Mouse (Mus musculus): ENCODE data around the gene Mad1l1. TPM values are rescaled to one million over a fixed set of nuclear protein-coding genes. Genes with fewer than 3 reads are reported as not detected.
A peak's percentile ranks its signal among the peaks of the same experiment; 100 is the strongest.

Gene Mad1l1
- polyA plus RNA-seq, 1 experiment from 2014 or later: 60.8 TPM

DNA sequence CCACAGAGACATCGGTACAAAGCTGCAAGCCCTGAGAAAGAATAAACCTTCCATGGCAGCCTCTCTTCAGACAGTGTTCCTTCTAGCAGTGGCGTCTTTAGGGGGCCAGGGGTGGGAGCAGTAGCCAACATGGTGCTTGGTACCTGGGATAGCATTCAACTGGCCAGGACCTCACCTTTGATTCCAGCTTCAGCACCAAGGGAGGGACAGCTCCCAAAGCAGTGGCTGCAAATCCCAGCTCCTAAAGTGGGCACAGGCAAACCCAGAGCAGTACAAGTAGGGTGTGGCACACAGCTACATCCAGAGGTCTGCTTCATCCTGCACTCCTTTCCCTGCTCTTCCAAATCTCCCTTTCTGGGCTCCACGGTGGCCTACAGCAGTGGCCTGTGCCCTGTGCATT, 265.9 kb downstream of the Mad1l1 start:
- Histone ChIP-seq H3K9me3 (no peaks in the 10 kb centered on the region), H3K27me3 (ENCODE audit: poor library complexity, severe bottlenecking) (no peaks in the 10 kb centered on the region), H3K4me3 (no peak overlapping the region), H3K27ac (no peak overlapping the region), H3K36me3 (replicated peaks) (0 out of 2 replicates have a peak, but pooled peaks cover 3% of the 10 kb centered on the region), H3K4me1 (no peaks in the 10 kb centered on the region)
- no peak for DNase-seq (ENCODE audit: extremely low spot score, low spot score)
- WGBS: 82% methylated on average over 3 of the region's 3 CpGs

DNA sequence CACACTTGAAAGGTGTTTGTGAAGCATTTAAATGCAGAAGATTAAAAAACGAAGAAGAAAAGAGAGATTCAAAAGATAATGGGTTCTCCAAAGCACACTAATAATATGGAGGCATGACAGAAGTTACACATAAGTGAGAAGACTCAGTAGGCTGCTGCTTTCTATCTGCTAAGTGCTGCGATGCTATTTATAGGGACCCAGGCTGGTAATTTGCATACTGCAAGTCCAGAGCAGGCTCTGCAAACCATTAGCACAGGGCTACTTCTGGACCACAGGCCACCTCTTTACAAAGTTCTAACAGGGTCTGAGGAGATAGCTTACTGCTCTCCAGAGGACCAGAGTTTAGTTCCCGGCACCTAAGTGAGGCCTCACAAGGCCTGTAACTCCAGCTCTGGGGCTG, 267.7 kb downstream of the Mad1l1 start:
- no peak overlapping the region for H3K4me3 ChIP-seq
- no peaks in the 10 kb centered on the region for H3K4me1 ChIP-seq
- no peaks in the 10 kb centered on the region for H3K9me3 ChIP-seq
- DNase-seq (ENCODE audit: extremely low spot score, low spot score): no peak
- 0 out of 2 replicates have a peak, but pooled peaks cover 3% of the 10 kb centered on the region for H3K36me3 ChIP-seq (replicated peaks)
- no peak overlapping the region for H3K27ac ChIP-seq
- H3K27me3 ChIP-seq (ENCODE audit: poor library complexity, severe bottlenecking): no peaks in the 10 kb centered on the region
- 89% methylated on average over 3 of the region's 3 CpGs for WGBS

- Histone ChIP-seq H3K9me3 (no peaks in the 10 kb centered on the region), H3K4me1 (no peaks in the 10 kb centered on the region), H3K36me3 (replicated peaks) (0 out of 2 replicates have a peak, but pooled peaks cover 3% of the 10 kb centered on the region), H3K27me3 (ENCODE audit: poor library complexity, severe bottlenecking) (no peaks in the 10 kb centered on the region), H3K4me3 (no peak overlapping the region), H3K27ac (no peak overlapping the region)
- no peak for DNase-seq (ENCODE audit: extremely low spot score, low spot score)
- WGBS: 89% methylated on average over 3 of the region's 3 CpGs
Measured at GRCm38 (mm10) chr5:140052405-140052804, 268.9 kb downstream of the Mad1l1 start.

- H3K27ac ChIP-seq: no peak overlapping the region; the same call in 1 of the 2 replicates
- H3K27me3 ChIP-seq (ENCODE audit: poor library complexity, severe bottlenecking): no peaks in the 10 kb centered on the region
- H3K4me1 ChIP-seq: peaks cover 45% of the 10 kb centered on the region
- 80% methylated on average over 2 of the region's 2 CpGs for WGBS
- DNase-seq (ENCODE audit: extremely low spot score, low spot score): no peak
- peaks cover 6% of the 10 kb centered on the region; the same call in 1 of the 2 replicates for H3K36me3 ChIP-seq (replicated peaks)
- no peaks in the 10 kb centered on the region for H3K9me3 ChIP-seq
- H3K4me3 ChIP-seq: no peak overlapping the region
Measured at GRCm38 (mm10) chr5:140045453-140045852, 275.9 kb downstream of the Mad1l1 start.

- no peak overlapping the region for H3K27ac ChIP-seq
- no peak overlapping the region for H3K4me3 ChIP-seq
- peaks cover 6% of the 10 kb centered on the region; the same call in 1 of the 2 replicates for H3K36me3 ChIP-seq (replicated peaks)
- DNase-seq (ENCODE audit: extremely low spot score, low spot score): no peak
- H3K27me3 ChIP-seq (ENCODE audit: poor library complexity, severe bottlenecking): no peaks in the 10 kb centered on the region
- no peaks in the 10 kb centered on the region for H3K9me3 ChIP-seq
- 60% methylated on average over 1 of the region's 1 CpGs for WGBS
- H3K4me1 ChIP-seq: peaks cover 45% of the 10 kb centered on the region
Measured at GRCm38 (mm10) chr5:140043002-140043401, 278.4 kb downstream of the Mad1l1 start.

DNA sequence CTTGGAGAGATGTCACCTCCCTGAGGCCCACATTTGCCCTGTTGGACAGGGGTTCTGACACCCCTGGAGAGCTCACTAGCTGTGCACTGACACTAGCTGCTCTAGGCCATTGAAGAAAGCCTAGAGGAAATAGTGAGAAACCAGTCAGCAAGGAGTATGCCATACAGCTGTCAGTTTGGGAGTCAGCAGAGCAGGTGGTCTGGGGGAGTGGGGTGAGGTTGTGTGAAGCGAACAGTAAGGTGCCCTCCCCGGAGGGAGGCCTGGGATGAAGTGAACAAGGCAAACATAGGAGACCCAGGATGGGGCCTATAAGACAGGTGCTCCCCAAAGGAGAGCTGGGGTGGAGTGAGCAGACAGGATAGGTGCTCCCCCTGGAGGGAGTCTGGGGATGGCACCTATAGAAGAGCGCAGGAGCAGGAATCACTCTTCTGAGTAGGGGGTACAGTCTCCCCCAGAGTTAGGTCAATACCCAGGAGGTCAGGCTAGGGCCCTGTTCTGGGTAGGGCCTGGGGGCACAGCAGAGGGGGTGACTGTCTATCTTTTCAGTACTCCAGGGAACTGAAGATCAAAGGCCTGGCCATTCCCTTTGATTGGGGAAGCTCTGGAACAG, 279.2 kb downstream of the Mad1l1 start:
- WGBS: 83% methylated on average over 3 of the region's 3 CpGs
- DNase-seq (ENCODE audit: extremely low spot score, low spot score): no peak
- no peaks in the 10 kb centered on the region for H3K9me3 ChIP-seq
- H3K27me3 ChIP-seq (ENCODE audit: poor library complexity, severe bottlenecking): no peaks in the 10 kb centered on the region
- peaks cover 6% of the 10 kb centered on the region; the same call in 1 of the 2 replicates for H3K36me3 ChIP-seq (replicated peaks)
- no peak overlapping the region for H3K4me3 ChIP-seq
- no peak overlapping the region for H3K27ac ChIP-seq
- peaks cover 49% of the 10 kb centered on the region for H3K4me1 ChIP-seq

DNA sequence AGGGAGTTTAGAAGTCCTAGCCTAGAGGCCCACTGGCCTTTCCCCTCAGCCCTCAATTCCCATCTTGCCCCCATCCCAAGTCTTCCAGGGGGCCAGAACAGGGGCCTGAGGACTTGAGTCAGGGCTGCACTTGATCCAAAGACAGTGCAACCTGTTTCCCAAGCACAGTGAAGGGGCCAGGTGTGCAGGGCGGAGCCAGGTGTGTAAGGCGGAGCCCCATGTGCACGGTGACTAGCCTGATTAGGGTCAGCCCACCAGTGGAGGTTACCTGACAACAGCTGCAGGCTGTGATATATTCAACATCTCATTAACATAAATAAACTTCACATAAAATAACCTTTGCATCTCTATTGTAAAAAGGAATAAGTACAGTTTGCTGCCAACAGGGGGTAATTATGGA, 280.3 kb downstream of the Mad1l1 start:
- H3K4me1 ChIP-seq: peaks cover 58% of the 10 kb centered on the region
- no peak overlapping the region for H3K27ac ChIP-seq
- WGBS: 95% methylated on average over 3 of the region's 3 CpGs
- peaks cover 6% of the 10 kb centered on the region; the same call in 1 of the 2 replicates for H3K36me3 ChIP-seq (replicated peaks)
- no peaks in the 10 kb centered on the region for H3K27me3 ChIP-seq (ENCODE audit: poor library complexity, severe bottlenecking)
- no peak for DNase-seq (ENCODE audit: extremely low spot score, low spot score)
- no peaks in the 10 kb centered on the region for H3K9me3 ChIP-seq
- no peak overlapping the region for H3K4me3 ChIP-seq

DNA sequence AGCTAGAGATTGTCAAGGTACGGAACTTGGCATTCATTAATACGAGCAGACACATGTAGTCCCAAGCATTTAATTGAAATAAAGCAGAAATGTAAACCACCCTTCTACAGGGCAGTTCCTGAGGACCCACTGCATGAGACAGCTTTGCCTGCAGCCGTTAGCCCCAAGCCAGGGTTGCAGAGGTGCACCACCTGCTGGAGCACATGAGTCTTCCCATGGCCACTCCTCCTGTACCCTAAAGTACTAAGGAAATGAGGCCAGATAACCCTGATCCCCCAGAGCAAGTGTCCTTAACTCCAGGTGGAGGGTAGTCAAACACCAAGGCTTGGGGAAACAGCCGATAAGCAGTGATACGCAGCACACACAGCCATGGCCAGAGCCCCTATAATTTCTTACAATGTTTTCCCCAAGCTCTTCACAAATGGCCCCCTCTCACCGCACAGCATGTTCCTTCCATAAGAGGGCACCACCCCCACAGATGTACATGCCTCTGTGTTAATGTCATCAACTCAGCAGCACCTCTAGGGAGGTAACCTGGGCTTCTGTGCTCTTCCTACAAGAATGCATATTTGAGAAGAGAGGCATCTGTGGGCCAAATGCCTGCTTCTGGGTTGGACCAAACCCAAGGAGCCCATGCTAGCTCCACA, 283.6 kb downstream of the Mad1l1 start:
- no peaks in the 10 kb centered on the region for H3K36me3 ChIP-seq (replicated peaks)
- no peak overlapping the region for H3K4me3 ChIP-seq
- WGBS: 85% methylated on average over 6 of the region's 6 CpGs
- H3K27me3 ChIP-seq (ENCODE audit: poor library complexity, severe bottlenecking): no peaks in the 10 kb centered on the region
- no peaks in the 10 kb centered on the region for H3K9me3 ChIP-seq
- DNase-seq (ENCODE audit: extremely low spot score, low spot score): no peak
- H3K27ac ChIP-seq: 0 out of 2 replicates have a peak overlapping the region, but pooled peaks have one; percentile 52
- peaks cover 29% of the 10 kb centered on the region for H3K4me1 ChIP-seq

- no peak overlapping the region for H3K4me3 ChIP-seq
- H3K27me3 ChIP-seq (ENCODE audit: poor library complexity, severe bottlenecking): no peaks in the 10 kb centered on the region
- H3K36me3 ChIP-seq (replicated peaks): no peaks in the 10 kb centered on the region
- H3K4me1 ChIP-seq: peaks cover 16% of the 10 kb centered on the region
- H3K9me3 ChIP-seq: no peaks in the 10 kb centered on the region
- no peak overlapping the region for H3K27ac ChIP-seq
- no peak for DNase-seq (ENCODE audit: extremely low spot score, low spot score)
- 83% methylated on average over 3 of the region's 3 CpGs for WGBS
Measured at GRCm38 (mm10) chr5:140035641-140036040, 285.7 kb downstream of the Mad1l1 start.

GRCm38 (mm10) chr5:140035025-140035330, 286.4 kb downstream of the Mad1l1 start:
- no peak for DNase-seq (ENCODE audit: extremely low spot score, low spot score)
- H3K27ac ChIP-seq: no peak overlapping the region
- WGBS: 41% methylated on average over 1 of the region's 1 CpGs
- H3K4me1 ChIP-seq: peaks cover 20% of the 10 kb centered on the region
- H3K36me3 ChIP-seq (replicated peaks): no peaks in the 10 kb centered on the region
- H3K9me3 ChIP-seq: no peaks in the 10 kb centered on the region
- no peak overlapping the region for H3K4me3 ChIP-seq
- no peaks in the 10 kb centered on the region for H3K27me3 ChIP-seq (ENCODE audit: poor library complexity, severe bottlenecking)

- no peaks in the 10 kb centered on the region for H3K27me3 ChIP-seq (ENCODE audit: poor library complexity, severe bottlenecking)
- 96% methylated on average over 5 of the region's 5 CpGs for WGBS
- no peaks in the 10 kb centered on the region for H3K9me3 ChIP-seq
- no peaks in the 10 kb centered on the region for H3K36me3 ChIP-seq (replicated peaks)
- H3K4me3 ChIP-seq: no peak overlapping the region
- peaks cover 23% of the 10 kb centered on the region for H3K4me1 ChIP-seq
- H3K27ac ChIP-seq: no peak overlapping the region
- no peak for DNase-seq (ENCODE audit: extremely low spot score, low spot score)
Measured at GRCm38 (mm10) chr5:140034300-140035024, 286.9 kb downstream of the Mad1l1 start.

DNA sequence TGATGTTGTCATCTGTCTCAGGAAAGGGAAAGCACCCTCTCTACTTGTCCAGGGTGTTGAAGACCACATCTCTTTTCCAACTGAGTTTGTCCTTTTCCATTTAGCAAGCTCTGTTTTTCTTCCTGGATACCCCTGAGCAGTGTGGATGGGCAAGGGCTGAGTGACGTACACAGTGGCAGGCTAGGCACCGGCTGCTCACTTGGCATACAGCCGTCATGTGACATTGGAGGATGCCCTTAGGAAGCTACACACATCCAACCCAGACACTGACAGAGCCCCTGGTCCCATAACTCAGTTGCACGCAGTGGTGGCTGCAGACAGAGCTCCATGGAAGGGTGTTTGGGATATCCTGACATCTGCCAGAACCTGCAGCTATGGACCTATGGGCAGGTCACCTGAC, 295.0 kb downstream of the Mad1l1 start:
- H3K27ac ChIP-seq: no peak overlapping the region
- 94% methylated on average over 4 of the region's 4 CpGs for WGBS
- H3K4me3 ChIP-seq: no peak overlapping the region
- peaks cover 37% of the 10 kb centered on the region for H3K4me1 ChIP-seq
- H3K9me3 ChIP-seq: no peaks in the 10 kb centered on the region
- no peak for DNase-seq (ENCODE audit: extremely low spot score, low spot score)
- H3K36me3 ChIP-seq (replicated peaks): 0 out of 2 replicates have a peak, but pooled peaks cover 3% of the 10 kb centered on the region
- H3K27me3 ChIP-seq (ENCODE audit: poor library complexity, severe bottlenecking): no peaks in the 10 kb centered on the region

DNA sequence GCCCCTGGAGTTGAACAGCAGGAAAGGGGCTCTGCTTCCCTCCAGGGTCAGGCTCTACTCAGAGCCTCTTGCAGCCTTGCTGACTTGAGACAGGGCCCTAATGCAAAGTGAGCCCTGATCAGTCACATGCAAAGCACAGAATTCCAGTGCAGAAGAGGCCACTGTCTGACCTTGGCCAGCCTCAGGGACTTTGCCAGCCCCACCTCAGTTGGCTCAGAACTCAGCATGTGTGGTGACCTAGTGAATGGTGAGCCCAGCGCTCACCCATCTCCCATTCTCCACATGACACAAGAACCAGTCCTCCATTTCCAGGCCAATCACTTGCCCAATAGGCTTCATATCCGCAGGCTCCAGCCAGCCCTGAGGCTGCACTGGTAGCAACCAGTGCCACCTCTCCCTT, 296.1 kb downstream of the Mad1l1 start:
- 92% methylated on average over 2 of the region's 2 CpGs for WGBS
- H3K27me3 ChIP-seq (ENCODE audit: poor library complexity, severe bottlenecking): no peaks in the 10 kb centered on the region
- 0 out of 2 replicates have a peak overlapping the region, but pooled peaks have one; percentile 26 for H3K27ac ChIP-seq
- 0 out of 2 replicates have a peak, but pooled peaks cover 3% of the 10 kb centered on the region for H3K36me3 ChIP-seq (replicated peaks)
- peaks cover 36% of the 10 kb centered on the region for H3K4me1 ChIP-seq
- no peaks in the 10 kb centered on the region for H3K9me3 ChIP-seq
- no peak for DNase-seq (ENCODE audit: extremely low spot score, low spot score)
- H3K4me3 ChIP-seq: no peak overlapping the region

All from forebrain, embryonic 10.5 days (tissue).